Mouse (Mus musculus) CD4-positive, CD25-positive, alpha-beta regulatory T cell, adult 2 months (primary cell): ENCODE measurements around the gene Polg2.
A peak's percentile ranks its signal among the peaks of the same experiment; 100 is the strongest.
"Not testable (repeated sequence)": the region's sequence is repeated elsewhere in the genome, so short reads cannot be mapped to it uniquely, and the experiment has no call there.

ENCODE experiments used
- DNase-seq: peaks from one replicate; pipeline ENCODE4 v3.0.0-alpha.2; 2012; ENCODE audit warnings: low read depth, low spot score

The Polg2 gene

GRCm38 (mm10) chr11:106779388-106780088, at the start of gene Polg2:
Polg2 (minus strand) TSS chr11:106779537.
- DNase-seq = peak; percentile 99

- DNase-seq = no peak
Observed at GRCm38 (mm10) chr11:106828079-106828478, 48.7 kb upstream of the Polg2 start.

- no peak for DNase-seq
Observed at GRCm38 (mm10) chr11:106824403-106824802, 45.1 kb upstream of the Polg2 start.

GRCm38 (mm10) chr11:106823741-106824140, 44.4 kb upstream of the Polg2 start:
- no peak for DNase-seq

- DNase-seq = no peak
Observed at GRCm38 (mm10) chr11:106822911-106823310, 43.6 kb upstream of the Polg2 start.

- no peak for DNase-seq
Observed at GRCm38 (mm10) chr11:106822491-106822890, 43.2 kb upstream of the Polg2 start.

GRCm38 (mm10) chr11:106821397-106821796, 42.1 kb upstream of the Polg2 start:
- no peak for DNase-seq

- peak; percentile 51 for DNase-seq
Observed at GRCm38 (mm10) chr11:106820972-106821371, 41.6 kb upstream of the Polg2 start.

- DNase-seq = no peak
Observed at GRCm38 (mm10) chr11:106820252-106820651, 40.9 kb upstream of the Polg2 start.

- DNase-seq = no peak
Observed at GRCm38 (mm10) chr11:106819595-106819994, 40.3 kb upstream of the Polg2 start.

GRCm38 (mm10) chr11:106818341-106818740, 39.0 kb upstream of the Polg2 start:
- DNase-seq = no peak

GRCm38 (mm10) chr11:106817808-106818207, 38.5 kb upstream of the Polg2 start:
- DNase-seq = no peak

GRCm38 (mm10) chr11:106817156-106817555, 37.8 kb upstream of the Polg2 start:
- no peak for DNase-seq

- no peak for DNase-seq
Observed at GRCm38 (mm10) chr11:106816316-106816715, 37.0 kb upstream of the Polg2 start.

- no peak for DNase-seq
Observed at GRCm38 (mm10) chr11:106815761-106816160, 36.4 kb upstream of the Polg2 start.

- no peak for DNase-seq
Observed at GRCm38 (mm10) chr11:106815331-106815730, 36.0 kb upstream of the Polg2 start.

- no peak for DNase-seq
Observed at GRCm38 (mm10) chr11:106814601-106815320, 35.4 kb upstream of the Polg2 start.

- no peak for DNase-seq
Observed at GRCm38 (mm10) chr11:106812410-106813136, 33.2 kb upstream of the Polg2 start.

- DNase-seq = not testable (repeated sequence)
Observed at GRCm38 (mm10) chr11:106807442-106807841, 28.1 kb upstream of the Polg2 start.

- DNase-seq = no peak
Observed at GRCm38 (mm10) chr11:106802069-106802627, 22.8 kb upstream of the Polg2 start.

GRCm38 (mm10) chr11:106795679-106796078, 16.3 kb upstream of the Polg2 start:
- DNase-seq = no peak

- DNase-seq = peak; percentile 54
Observed at GRCm38 (mm10) chr11:106793846-106794245, 14.5 kb upstream of the Polg2 start.
